ENCODE assay signal across 23 mouse cellular contexts in the genomic region with DNA sequence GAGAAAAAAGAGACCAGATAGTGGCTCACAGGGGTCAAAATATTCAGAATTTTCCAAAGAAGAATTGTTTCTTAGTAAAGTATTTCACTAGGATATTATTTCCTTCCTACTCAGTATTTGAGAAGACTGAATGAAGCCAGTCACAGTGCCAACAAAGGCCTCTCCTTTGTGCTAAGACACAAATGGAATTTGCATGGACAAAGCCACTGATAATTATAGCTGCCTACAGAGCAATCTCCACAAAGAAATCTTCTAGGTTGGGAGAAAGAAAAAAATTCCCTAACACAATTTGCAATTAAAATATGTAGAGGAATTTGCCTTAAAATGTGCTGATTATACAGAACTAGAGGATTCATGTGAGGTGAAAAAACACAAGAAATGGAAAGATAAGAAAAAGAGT. TPM values are rescaled to one million over a fixed set of nuclear protein-coding genes. Genes with fewer than 3 reads are reported as not detected.
DNase-seq lines count a peak whose midpoint lies in the region; ATAC-seq lines count a peak whose summit lies in the region.
"Had no signal": no experiment of that assay in that cellular context is flagged by ENCODE, and none has a peak within 500 bp of the region (broad histone marks: within the 10 kb centered on the region; RNA-seq: fewer than 3 reads in every experiment).

No protein-coding gene starts in this region.

- ATAC-seq in forebrain, embryonic 13.5 days = no peak
- no peak for ATAC-seq in hindbrain, embryonic 13.5 days (ENCODE audit: low FRiP score)
- ATAC-seq in midbrain, embryonic 11.5 days (ENCODE audit: low FRiP score) = no peak
- ATAC-seq in midbrain, embryonic 15.5 days (replicated peaks) = no peak
- ATAC-seq in neural tube, embryonic 15.5 days (ENCODE audit: low FRiP score) = no peak
- ATAC-seq: intestine, embryonic 16.5 days had no signal

- no peak overlapping the region for H3K9ac ChIP-seq in forebrain, embryonic 13.5 days
- H3K9ac ChIP-seq in hindbrain, embryonic 13.5 days = no peak overlapping the region
- no peak overlapping the region for H3K9ac ChIP-seq in midbrain, embryonic 11.5 days (ENCODE audit: low read length)
- no peak overlapping the region for H3K9ac ChIP-seq in midbrain, embryonic 15.5 days
- H3K9ac ChIP-seq in neural tube, embryonic 15.5 days (replicated peaks) = no peak overlapping the region
- H3K9ac ChIP-seq: embryonic facial prominence, embryonic 15.5 days; heart, embryonic 13.5 days; hindbrain, embryonic 15.5 days had no signal

- H3K9me3 ChIP-seq in forebrain, embryonic 10.5 days = no peaks in the 10 kb centered on the region
- H3K9me3 ChIP-seq in forebrain, embryonic 13.5 days (replicated peaks) = no peaks in the 10 kb centered on the region
- no peaks in the 10 kb centered on the region for H3K9me3 ChIP-seq in hindbrain, embryonic 10.5 days
- H3K9me3 ChIP-seq in hindbrain, embryonic 13.5 days = no peaks in the 10 kb centered on the region
- no peaks in the 10 kb centered on the region for H3K9me3 ChIP-seq in midbrain, embryonic 11.5 days (ENCODE audit: control insufficient read depth, low read length)
- no peaks in the 10 kb centered on the region for H3K9me3 ChIP-seq in midbrain, embryonic 15.5 days
- no peaks in the 10 kb centered on the region for H3K9me3 ChIP-seq in neural tube, embryonic 15.5 days (replicated peaks)
- H3K9me3 ChIP-seq: embryonic facial prominence, embryonic 15.5 days; heart, embryonic 13.5 days; hindbrain, embryonic 15.5 days had no signal

- no peak overlapping the region for H3K4me2 ChIP-seq in forebrain, embryonic 13.5 days
- no peak overlapping the region for H3K4me2 ChIP-seq in hindbrain, embryonic 13.5 days
- H3K4me2 ChIP-seq in midbrain, embryonic 11.5 days = no peak overlapping the region
- no peak overlapping the region for H3K4me2 ChIP-seq in midbrain, embryonic 15.5 days
- no peak overlapping the region for H3K4me2 ChIP-seq in neural tube, embryonic 15.5 days
- H3K4me2 ChIP-seq: embryonic facial prominence, embryonic 15.5 days; heart, embryonic 13.5 days; hindbrain, embryonic 15.5 days had no signal

- no peak for DNase-seq in forebrain, embryonic 10.5 days (ENCODE audit: extremely low spot score, low spot score)
- no peak for DNase-seq in hindbrain, embryonic 10.5 days (ENCODE audit: low spot score)
- DNase-seq in midbrain, embryonic 11.5 days (ENCODE audit: low spot score, missing footprints) = peak; percentile 84
- DNase-seq: adrenal gland, adult 2 months; adrenal gland, postnatal 25 days; cerebellum, adult 11 months; cerebellum, adult 8-10 months; cerebellum, postnatal 14 days; gastrocnemius, postnatal 36 days; heart, adult 11 months; heart, postnatal 36 days; kidney, adult 2 months had no signal

- H3K4me1 ChIP-seq in forebrain, embryonic 10.5 days = peaks cover 25% of the 10 kb centered on the region
- peaks cover 22% of the 10 kb centered on the region for H3K4me1 ChIP-seq in forebrain, embryonic 13.5 days
- peaks cover 22% of the 10 kb centered on the region for H3K4me1 ChIP-seq in hindbrain, embryonic 10.5 days (replicated peaks)
- H3K4me1 ChIP-seq in hindbrain, embryonic 13.5 days (replicated peaks) = no peaks in the 10 kb centered on the region
- peaks cover 7% of the 10 kb centered on the region; the same call in 1 of the 2 replicates for H3K4me1 ChIP-seq in midbrain, embryonic 11.5 days (ENCODE audit: control insufficient read depth, insufficient read depth, low read length)
- no peaks in the 10 kb centered on the region for H3K4me1 ChIP-seq in midbrain, embryonic 15.5 days
- H3K4me1 ChIP-seq in neural tube, embryonic 15.5 days = no peaks in the 10 kb centered on the region
- H3K4me1 ChIP-seq: embryonic facial prominence, embryonic 15.5 days; hindbrain, embryonic 15.5 days had no signal

- H3K27me3 ChIP-seq in forebrain, embryonic 10.5 days (ENCODE audit: poor library complexity, severe bottlenecking) = no peaks in the 10 kb centered on the region
- no peaks in the 10 kb centered on the region for H3K27me3 ChIP-seq in forebrain, embryonic 13.5 days
- no peaks in the 10 kb centered on the region for H3K27me3 ChIP-seq in hindbrain, embryonic 10.5 days (ENCODE audit: insufficient read depth, poor library complexity, severe bottlenecking)
- H3K27me3 ChIP-seq in hindbrain, embryonic 13.5 days = no peaks in the 10 kb centered on the region
- H3K27me3 ChIP-seq in midbrain, embryonic 11.5 days (ENCODE audit: control insufficient read depth, insufficient read depth, low read length) = no peaks in the 10 kb centered on the region
- H3K27me3 ChIP-seq in midbrain, embryonic 15.5 days (replicated peaks) = no peaks in the 10 kb centered on the region
- no peaks in the 10 kb centered on the region for H3K27me3 ChIP-seq in neural tube, embryonic 15.5 days (replicated peaks)
- H3K27me3 ChIP-seq: CH12.LX; embryonic facial prominence, embryonic 15.5 days; heart, embryonic 13.5 days; hindbrain, embryonic 15.5 days had no signal

- peaks cover 21% of the 10 kb centered on the region for H3K36me3 ChIP-seq in forebrain, embryonic 10.5 days (replicated peaks)
- H3K36me3 ChIP-seq in forebrain, embryonic 13.5 days (ENCODE audit: poor library complexity, severe bottlenecking) = peaks cover 19% of the 10 kb centered on the region
- H3K36me3 ChIP-seq in hindbrain, embryonic 10.5 days = peaks cover 26% of the 10 kb centered on the region
- H3K36me3 ChIP-seq in hindbrain, embryonic 13.5 days = peaks cover 24% of the 10 kb centered on the region
- peaks cover 6% of the 10 kb centered on the region; the same call in 1 of the 2 replicates for H3K36me3 ChIP-seq in midbrain, embryonic 11.5 days (ENCODE audit: control insufficient read depth, insufficient read depth, low read length)
- H3K36me3 ChIP-seq in midbrain, embryonic 15.5 days (replicated peaks) = peaks cover 22% of the 10 kb centered on the region
- H3K36me3 ChIP-seq in neural tube, embryonic 15.5 days = peaks cover 15% of the 10 kb centered on the region

- no peak overlapping the region for H3K4me3 ChIP-seq in forebrain, embryonic 10.5 days
- H3K4me3 ChIP-seq in forebrain, embryonic 13.5 days = no peak overlapping the region
- no peak overlapping the region for H3K4me3 ChIP-seq in hindbrain, embryonic 10.5 days
- no peak overlapping the region for H3K4me3 ChIP-seq in hindbrain, embryonic 13.5 days
- H3K4me3 ChIP-seq in midbrain, embryonic 11.5 days (ENCODE audit: low read depth, low read length) = no peak overlapping the region
- H3K4me3 ChIP-seq in midbrain, embryonic 15.5 days = no peak overlapping the region
- no peak overlapping the region for H3K4me3 ChIP-seq in neural tube, embryonic 15.5 days (replicated peaks)
- H3K4me3 ChIP-seq: embryonic facial prominence, embryonic 15.5 days; erythroblast, embryonic 14.5 days; heart, embryonic 13.5 days; hindbrain, embryonic 15.5 days had no signal

- H3K27ac ChIP-seq in forebrain, embryonic 10.5 days = peak overlapping the region; percentile 69; the same call in 1 of the 2 replicates
- H3K27ac ChIP-seq in forebrain, embryonic 13.5 days = no peak overlapping the region
- H3K27ac ChIP-seq in hindbrain, embryonic 10.5 days = peak overlapping the region; percentile 82; the same call in 1 of the 2 replicates
- H3K27ac ChIP-seq in hindbrain, embryonic 13.5 days = no peak overlapping the region
- H3K27ac ChIP-seq in midbrain, embryonic 11.5 days (ENCODE audit: low read depth, low read length) = no peak overlapping the region
- no peak overlapping the region for H3K27ac ChIP-seq in midbrain, embryonic 15.5 days
- H3K27ac ChIP-seq in neural tube, embryonic 15.5 days (replicated peaks) = no peak overlapping the region
- H3K27ac ChIP-seq: embryonic facial prominence, embryonic 15.5 days; hindbrain, embryonic 15.5 days had no signal

RNA-seq across cellular contexts. Expression of a gene that starts 45.3 kb away (rescaled TPM):
- not detected in 2 replicates for polyA plus RNA-seq in forebrain, embryonic 10.5 days (2016; fragmentation: Nextera tagmentation; extraction: Ambion mirVana)
- polyA plus RNA-seq in forebrain, embryonic 13.5 days (2015; fragmentation: Nextera tagmentation; extraction: Ambion mirVana) = not detected in 2 replicates
- polyA plus RNA-seq in hindbrain, embryonic 10.5 days (2016; fragmentation: Nextera tagmentation; extraction: Ambion mirVana) = 0.24 TPM in 1 of 2 replicates, not detected in the other
- not detected in 2 replicates for polyA plus RNA-seq in hindbrain, embryonic 13.5 days (2015; fragmentation: Nextera tagmentation; extraction: Ambion mirVana)
- not detected in 2 replicates for polyA plus RNA-seq in midbrain, embryonic 11.5 days (2014; fragmentation: Nextera tagmentation; extraction: Ambion mirVana)
- polyA plus RNA-seq in midbrain, embryonic 15.5 days (2015; fragmentation: Nextera tagmentation; extraction: Ambion mirVana) = not detected in 2 replicates
- polyA plus RNA-seq in neural tube, embryonic 15.5 days (2015; fragmentation: Nextera tagmentation; extraction: Ambion mirVana) = not detected in 2 replicates
- polyA plus RNA-seq: adrenal gland, adult 2 months; embryonic facial prominence, embryonic 15.5 days; erythroblast, embryonic 14.5 days; heart, embryonic 13.5 days; heart, postnatal 0 days; hindbrain, embryonic 15.5 days; intestine, embryonic 16.5 days had no signal

Comparison
In these comparisons a context has a peak if more than half of its experiments do, and no peak if none do; other contexts are left out.
1. H3K27ac ChIP-seq: peak in forebrain, embryonic 10.5 days (single experiment) and hindbrain, embryonic 10.5 days (single experiment); none in forebrain, embryonic 13.5 days (single experiment), hindbrain, embryonic 13.5 days (single experiment), midbrain, embryonic 11.5 days (single experiment), midbrain, embryonic 15.5 days (single experiment) and neural tube, embryonic 15.5 days (single experiment).